Mouse (Mus musculus) brown adipose tissue, adult 24 weeks (tissue): Measurements from ENCODE around the gene Leo1. TPM values are rescaled to one million over a fixed set of nuclear protein-coding genes. Genes with fewer than 3 reads are reported as not detected.

Experiments
- H3K27ac ChIP-seq: fragments of 200-500 bp; replicated peaks from 2 replicates; pipeline ENCODE4 v1.5.1; 2012; ENCODE audit warnings: low read depth, mild to moderate bottlenecking, low read length
- H3K4me1 ChIP-seq: fragments of 200-500 bp; 2 replicates; pipeline ENCODE4 v1.6.1; 2012; ENCODE audit warnings: low read length, mixed read lengths; ENCODE audit not compliant: control insufficient read depth, insufficient read depth, insufficient read length
- H3K4me3 ChIP-seq: fragments of 200-500 bp; 2 replicates; pipeline ENCODE4 v1.5.1; 2012; ENCODE audit warnings: low read depth, mild to moderate bottlenecking, low read length, moderate library complexity; ENCODE audit not compliant: insufficient read depth
- polyA plus RNA-seq: library from polyadenylated mRNA; stranded (reverse); fragments of >200 nt; gene quantifications from 2 replicates; pipeline ENCODE4 v1.2.4, GENCODE M21; 2012; ENCODE audit not compliant: missing spikeins, insufficient read depth, insufficient read length

Gene Leo1
- polyA plus RNA-seq, 1 experiment, result 19.0 TPM

- Histone ChIP-seq H3K4me3 (no peak overlapping the region), H3K27ac (no peak overlapping the region), H3K4me1 (peaks cover 5% of the 10 kb centered on the region; the same call in 1 of the 2 replicates)
These were observed 29.7 kb upstream of the Leo1 start for GRCm38 (mm10) chr9:75411584-75411983.

- no peak overlapping the region for H3K4me3 ChIP-seq
- no peak overlapping the region for H3K27ac ChIP-seq
- peaks cover 2% of the 10 kb centered on the region; the same call in 1 of the 2 replicates for H3K4me1 ChIP-seq
These were observed 28.1 kb upstream of the Leo1 start for GRCm38 (mm10) chr9:75413206-75413605.

- no peak overlapping the region for H3K27ac ChIP-seq
- no peaks in the 10 kb centered on the region for H3K4me1 ChIP-seq
- no peak overlapping the region for H3K4me3 ChIP-seq
These were observed 27.1 kb upstream of the Leo1 start for GRCm38 (mm10) chr9:75414204-75414603.

- no peak overlapping the region for H3K27ac ChIP-seq
- H3K4me3 ChIP-seq, result no peak overlapping the region
- H3K4me1 ChIP-seq, result peaks cover 10% of the 10 kb centered on the region; the same call in 1 of the 2 replicates
These were observed 19.1 kb upstream of the Leo1 start for GRCm38 (mm10) chr9:75422251-75422691.

- Histone ChIP-seq H3K4me1 (peaks cover 10% of the 10 kb centered on the region; the same call in 1 of the 2 replicates), H3K27ac (peak overlapping the region; percentile 82)
These were observed 17.6 kb upstream of the Leo1 start for GRCm38 (mm10) chr9:75423683-75424082.

GRCm38 (mm10) chr9:75424358-75425150, 16.8 kb upstream of the Leo1 start:
- Histone ChIP-seq H3K4me1 (peaks cover 10% of the 10 kb centered on the region; the same call in 1 of the 2 replicates), H3K27ac (peak overlapping the region; percentile 77)

More at GRCm38 (mm10) chr9:75423683-75424082, 17.6 kb upstream of the Leo1 start:
- no peak overlapping the region for H3K4me3 ChIP-seq

GRCm38 (mm10) chr9:75425796-75426391, 15.4 kb upstream of the Leo1 start:
- Histone ChIP-seq H3K27ac (peak overlapping the region; percentile 20; the same call in 1 of the 2 replicates), H3K4me3 (no peak overlapping the region), H3K4me1 (peaks cover 10% of the 10 kb centered on the region; the same call in 1 of the 2 replicates)

More at GRCm38 (mm10) chr9:75424358-75425150, 16.8 kb upstream of the Leo1 start:
- H3K4me3 ChIP-seq, result no peak overlapping the region

GRCm38 (mm10) chr9:75427366-75428273, 13.7 kb upstream of the Leo1 start:
- Histone ChIP-seq H3K4me1 (peaks cover 6% of the 10 kb centered on the region; the same call in 1 of the 2 replicates), H3K27ac (no peak overlapping the region), H3K4me3 (no peak overlapping the region)

- Histone ChIP-seq H3K4me1 (peaks cover 6% of the 10 kb centered on the region; the same call in 1 of the 2 replicates), H3K4me3 (no peak overlapping the region), H3K27ac (no peak overlapping the region)
These were observed 13.1 kb upstream of the Leo1 start for GRCm38 (mm10) chr9:75428274-75428600.

GRCm38 (mm10) chr9:75429040-75429439, 12.3 kb upstream of the Leo1 start:
- no peak overlapping the region for H3K27ac ChIP-seq
- H3K4me3 ChIP-seq, result no peak overlapping the region
- H3K4me1 ChIP-seq, result peaks cover 3% of the 10 kb centered on the region; the same call in 1 of the 2 replicates

- H3K4me3 ChIP-seq, result no peak overlapping the region
- H3K4me1 ChIP-seq, result peaks cover 3% of the 10 kb centered on the region; the same call in 1 of the 2 replicates
- H3K27ac ChIP-seq, result no peak overlapping the region
These were observed 11.7 kb upstream of the Leo1 start for GRCm38 (mm10) chr9:75429657-75430056.

- Histone ChIP-seq H3K4me1 (peaks cover 10% of the 10 kb centered on the region; the same call in 1 of the 2 replicates), H3K27ac (no peak overlapping the region)
These were observed 10.3 kb upstream of the Leo1 start for GRCm38 (mm10) chr9:75430822-75431621.

GRCm38 (mm10) chr9:75432694-75433093, 8.6 kb upstream of the Leo1 start:
- H3K4me3 ChIP-seq, result no peak overlapping the region
- no peak overlapping the region for H3K27ac ChIP-seq
- peaks cover 10% of the 10 kb centered on the region; the same call in 1 of the 2 replicates for H3K4me1 ChIP-seq

More at GRCm38 (mm10) chr9:75430822-75431621, 10.3 kb upstream of the Leo1 start:
- H3K4me3 ChIP-seq, result no peak overlapping the region
